Mouse (Mus musculus) limb, embryonic 14.5 days (tissue): ENCODE measurements around the gene Actc1. TPM values are rescaled to one million over a fixed set of nuclear protein-coding genes. Genes with fewer than 3 reads are reported as not detected.

Source experiments
- ATAC-seq: fragments of 200-750 bp; cut with Nextera tagmentation; 2 replicates; pipeline ENCODE4 v1.8.0; 2017; ENCODE audit warnings: low read depth, moderate number of reproducible peaks, moderate TSS enrichment; ENCODE audit not compliant: low FRiP score
- DNase-seq: peaks from one replicate; pipeline ENCODE4 v3.0.0-alpha.2; 2015; ENCODE audit warnings: low spot score
- H3K27ac ChIP-seq: fragments of 300-500 bp; sonication (generic); replicated peaks from 2 replicates; pipeline ENCODE4 v1.5.1; 2014; ENCODE audit warnings: low read depth, mild to moderate bottlenecking, low read length, moderate library complexity, mixed read lengths
- H3K27me3 ChIP-seq: fragments of 300-500 bp; sonication (generic); 2 replicates; pipeline ENCODE4 v1.6.1; 2014; ENCODE audit warnings: low read length, mixed read lengths; ENCODE audit not compliant: control insufficient read depth, insufficient read depth
- H3K36me3 ChIP-seq: fragments of 300-500 bp; sonication (generic); 2 replicates; pipeline ENCODE4 v1.6.1; 2014; ENCODE audit warnings: mild to moderate bottlenecking, low read length, moderate library complexity, mixed read lengths; ENCODE audit not compliant: control insufficient read depth, insufficient read depth
- H3K4me1 ChIP-seq: fragments of 300-500 bp; sonication (generic); 2 replicates; pipeline ENCODE4 v1.6.1; 2014; ENCODE audit warnings: antibody characterized with exemption, low read length, mixed read lengths; ENCODE audit not compliant: control insufficient read depth, insufficient read depth
- H3K4me2 ChIP-seq: fragments of 300-500 bp; sonication (generic); replicated peaks from 2 replicates; pipeline ENCODE4 v1.6.1; 2014; ENCODE audit warnings: low read depth, mild to moderate bottlenecking, low read length, moderate library complexity; ENCODE audit not compliant: severe bottlenecking
- H3K4me3 ChIP-seq: fragments of 300-500 bp; sonication (generic); replicated peaks from 2 replicates; pipeline ENCODE4 v1.5.1; 2014; ENCODE audit warnings: low read length
- H3K9ac ChIP-seq: fragments of 300-500 bp; sonication (generic); 2 replicates; pipeline ENCODE4 v1.6.1; 2014; ENCODE audit warnings: mild to moderate bottlenecking, low read depth, low read length, moderate library complexity; ENCODE audit not compliant: severe bottlenecking
- H3K9me3 ChIP-seq: fragments of 300-500 bp; sonication (generic); 2 replicates; pipeline ENCODE4 v1.6.1; 2016; ENCODE audit warnings: low read length; ENCODE audit not compliant: control insufficient read depth
- POLR2A ChIP-seq: fragments of 200-500 bp; IDR thresholded peaks from 2 replicates; pipeline ENCODE4 v1.8.0; 2012; ENCODE audit warnings: inconsistent platforms, mild to moderate bottlenecking, moderate library complexity, borderline replicate concordance; ENCODE audit not compliant: insufficient read depth, insufficient read length; ENCODE audit errors: extremely low read depth
- WGBS: fragments of 180-500 bp; shearing (Covaris S2); extraction: QIAGEN DNeasy Blood & Tissue Kit; methylation state at CpG from one replicate; pipeline ENCODE4 v1.1.7; 2014; 5-methylcytosine and 5-hydroxymethylcytosine counted together
- polyA plus RNA-seq, 2 experiments: library from polyadenylated mRNA; depleted of rRNA in 1 of 2; stranded (reverse) in 1 of 2; unstranded in 1 of 2; fragments of >200 nt; fragmentation: Nextera tagmentation in 1 of 2; extraction: Ambion mirVana in 1 of 2; gene quantifications; 2 replicates each; pipeline versions ENCODE4 v1.2.1 to v1.2.3; 2012 to 2014

Actc1 gene
- polyA plus RNA-seq, 2 experiments = 1,255 to 1,344 TPM

DNA sequence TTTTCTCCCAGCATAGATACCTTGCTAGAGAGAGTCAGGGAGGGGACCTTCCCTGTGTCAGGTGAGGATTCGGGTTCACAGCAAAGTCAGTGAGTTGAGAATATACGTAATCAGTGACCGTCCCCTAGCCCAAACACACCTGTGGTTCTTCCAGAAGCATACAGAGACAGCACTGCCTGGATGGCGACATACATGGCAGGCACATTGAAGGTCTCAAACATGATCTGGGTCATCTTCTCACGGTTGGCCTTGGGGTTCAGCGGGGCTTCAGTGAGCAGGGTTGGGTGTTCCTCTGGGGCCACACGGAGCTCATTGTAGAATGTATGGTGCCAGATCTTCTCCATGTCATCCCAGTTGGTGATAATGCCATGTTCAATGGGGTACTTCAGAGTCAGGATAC is 3.2 kb downstream of the Actc1 start:
- no peak for ATAC-seq
- Histone ChIP-seq H3K4me1 (no peaks in the 10 kb centered on the region), H3K36me3 (no peaks in the 10 kb centered on the region), H3K4me2 (no peak overlapping the region), H3K4me3 (no peak overlapping the region), H3K27me3 (no peaks in the 10 kb centered on the region), H3K27ac (no peak overlapping the region), H3K9ac (no peak overlapping the region), H3K9me3 (no peaks in the 10 kb centered on the region)
- 92% methylated on average over 7 of the region's 7 CpGs for WGBS
- no peak for DNase-seq
- TF ChIP-seq POLR2A = no peak

DNA sequence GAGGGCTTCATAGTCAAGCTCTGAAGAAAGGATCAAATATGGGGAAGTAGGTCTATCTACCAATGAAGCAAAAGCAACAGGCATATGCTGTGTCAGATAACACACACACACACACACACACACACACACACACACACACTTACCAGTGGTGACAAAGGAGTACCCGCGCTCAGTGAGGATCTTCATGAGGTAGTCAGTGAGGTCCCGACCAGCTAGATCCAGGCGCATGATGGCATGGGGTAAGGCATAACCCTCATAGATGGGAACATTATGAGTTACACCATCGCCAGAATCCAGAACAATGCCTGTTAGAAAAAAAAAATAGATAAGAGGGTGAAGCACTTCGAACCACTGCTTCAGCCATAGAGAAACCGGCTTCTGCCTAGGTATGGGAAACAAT is 4.0 kb downstream of the Actc1 start:
- ATAC-seq (no peak), DNase-seq (no peak)
- WGBS = 94% methylated on average over 7 of the region's 7 CpGs
- Histone ChIP-seq H3K27ac (no peak overlapping the region), H3K36me3 (no peaks in the 10 kb centered on the region), H3K9ac (no peak overlapping the region), H3K4me3 (no peak overlapping the region), H3K4me2 (no peak overlapping the region), H3K9me3 (no peaks in the 10 kb centered on the region), H3K27me3 (no peaks in the 10 kb centered on the region), H3K4me1 (no peaks in the 10 kb centered on the region)
- TF ChIP-seq POLR2A = no peak

DNA sequence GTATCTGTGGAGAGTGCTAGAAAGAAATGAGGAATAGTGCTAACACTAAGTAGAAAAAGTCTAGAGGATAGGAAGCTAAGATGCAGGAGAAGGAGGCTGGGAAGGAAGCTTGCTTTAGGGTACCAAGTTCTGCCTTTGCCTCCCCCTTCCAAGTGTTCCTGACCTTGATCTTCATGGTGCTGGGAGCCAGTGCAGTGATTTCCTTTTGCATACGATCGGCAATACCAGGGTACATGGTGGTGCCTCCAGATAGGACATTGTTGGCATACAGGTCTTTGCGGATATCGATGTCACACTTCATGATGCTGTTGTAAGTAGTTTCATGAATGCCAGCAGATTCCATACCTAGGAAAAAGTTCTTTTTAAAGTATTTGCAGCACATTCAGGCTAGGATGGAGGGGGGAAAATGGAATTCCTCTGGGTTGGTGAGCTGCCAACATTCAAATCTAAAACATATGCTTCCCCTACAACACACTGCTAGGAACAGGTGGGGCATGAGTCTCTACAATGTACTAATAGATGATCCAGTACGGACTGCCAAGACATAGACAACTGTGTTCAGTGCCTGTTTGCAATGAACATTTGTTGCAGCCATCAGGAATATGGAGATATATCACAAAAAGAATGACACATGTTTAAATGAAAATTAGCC is 5.3 kb downstream of the Actc1 start:
- Histone ChIP-seq H3K9me3 (no peaks in the 10 kb centered on the region), H3K27ac (no peak overlapping the region), H3K36me3 (no peaks in the 10 kb centered on the region), H3K4me1 (no peaks in the 10 kb centered on the region), H3K4me3 (no peak overlapping the region), H3K27me3 (no peaks in the 10 kb centered on the region), H3K4me2 (0 out of 2 replicates have a peak overlapping the region, but pooled peaks have one; percentile 21), H3K9ac (no peak overlapping the region)
- TF ChIP-seq POLR2A = no peak
- 53% methylated on average over 5 of the region's 5 CpGs for WGBS
- DNase-seq (peak; percentile 76), ATAC-seq (peak; percentile 24; the same call in 1 of the 2 replicates)

DNA sequence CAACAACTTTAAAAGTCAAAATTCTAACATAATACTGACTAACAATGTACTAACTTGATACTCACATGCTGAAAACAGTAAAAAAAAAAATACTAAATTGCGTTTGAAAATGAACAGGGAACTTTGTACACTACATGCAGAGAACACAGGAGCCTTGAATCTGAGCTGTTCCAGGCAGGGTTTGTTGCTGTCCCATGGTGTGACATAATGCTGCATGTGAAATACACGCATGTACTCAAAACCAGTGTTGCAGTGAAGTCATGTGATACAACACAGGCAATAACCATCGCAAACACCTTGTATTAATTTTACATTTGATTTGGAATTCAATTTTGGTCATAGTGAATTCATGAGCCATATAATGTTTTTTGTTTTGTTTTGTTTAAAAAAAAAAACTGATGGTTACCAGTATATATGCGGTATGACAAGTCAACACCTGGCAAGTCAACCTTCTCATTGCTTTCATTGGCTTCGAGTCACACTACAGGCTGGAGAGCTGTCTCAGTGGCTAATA is 7.1 kb downstream of the Actc1 start:
- DNase-seq (no peak), ATAC-seq (no peak)
- WGBS = 89% methylated on average over 5 of the region's 5 CpGs
- H3K36me3 ChIP-seq = no peaks in the 10 kb centered on the region
- no peaks in the 10 kb centered on the region for H3K4me1 ChIP-seq
- no peaks in the 10 kb centered on the region for H3K27me3 ChIP-seq
- no peak overlapping the region for H3K27ac ChIP-seq
- no peak for TF ChIP-seq POLR2A
- H3K9ac ChIP-seq = no peak overlapping the region
- H3K4me2 ChIP-seq = no peak overlapping the region
- H3K4me3 ChIP-seq = no peak overlapping the region
- no peaks in the 10 kb centered on the region for H3K9me3 ChIP-seq

DNA sequence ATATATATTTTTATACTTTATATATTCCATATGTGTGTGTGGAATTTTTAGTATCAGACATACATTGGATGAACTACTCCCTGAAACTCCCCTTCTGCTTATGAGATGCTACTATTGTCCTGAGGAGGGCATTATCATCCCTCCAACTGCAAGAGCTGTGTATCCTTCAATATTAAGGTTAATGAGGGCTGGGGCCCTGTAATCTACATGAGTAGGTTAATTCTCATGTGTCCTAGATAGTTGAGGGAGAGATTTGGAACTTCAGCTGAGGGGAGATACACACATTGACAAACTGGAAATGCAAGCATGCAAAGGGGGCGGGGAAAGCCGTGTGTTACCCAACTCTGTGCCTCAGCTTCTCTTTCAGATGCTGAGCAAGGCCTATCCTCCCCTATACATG is 15.4 kb downstream of the Actc1 start:
- Histone ChIP-seq H3K4me3 (no peak overlapping the region), H3K36me3 (no peaks in the 10 kb centered on the region), H3K9me3 (no peaks in the 10 kb centered on the region), H3K27me3 (no peaks in the 10 kb centered on the region), H3K4me1 (no peaks in the 10 kb centered on the region), H3K9ac (no peak overlapping the region), H3K27ac (no peak overlapping the region), H3K4me2 (no peak overlapping the region)
- 67% methylated on average over 2 of the region's 2 CpGs for WGBS
- TF ChIP-seq POLR2A = no peak
- no peak for DNase-seq
- ATAC-seq = no peak
